Mouse (Mus musculus) limb, embryonic 14.5 days (tissue): ENCODE measurements around the gene Gmip. TPM values are rescaled to one million over a fixed set of nuclear protein-coding genes. Genes with fewer than 3 reads are reported as not detected.
A peak's percentile ranks its signal among the peaks of the same experiment; 100 is the strongest.

Experiments used
- ATAC-seq: fragments of 200-750 bp; cut with Nextera tagmentation; 2 replicates; pipeline ENCODE4 v1.8.0; 2017; ENCODE audit warnings: low read depth, moderate number of reproducible peaks, moderate TSS enrichment; ENCODE audit not compliant: low FRiP score
- DNase-seq: peaks from one replicate; pipeline ENCODE4 v3.0.0-alpha.2; 2015; ENCODE audit warnings: low spot score
- H3K27ac ChIP-seq: fragments of 300-500 bp; sonication (generic); replicated peaks from 2 replicates; pipeline ENCODE4 v1.5.1; 2014; ENCODE audit warnings: low read depth, mild to moderate bottlenecking, low read length, moderate library complexity, mixed read lengths
- H3K27me3 ChIP-seq: fragments of 300-500 bp; sonication (generic); 2 replicates; pipeline ENCODE4 v1.6.1; 2014; ENCODE audit warnings: low read length, mixed read lengths; ENCODE audit not compliant: control insufficient read depth, insufficient read depth
- H3K36me3 ChIP-seq: fragments of 300-500 bp; sonication (generic); 2 replicates; pipeline ENCODE4 v1.6.1; 2014; ENCODE audit warnings: mild to moderate bottlenecking, low read length, moderate library complexity, mixed read lengths; ENCODE audit not compliant: control insufficient read depth, insufficient read depth
- H3K4me1 ChIP-seq: fragments of 300-500 bp; sonication (generic); 2 replicates; pipeline ENCODE4 v1.6.1; 2014; ENCODE audit warnings: antibody characterized with exemption, low read length, mixed read lengths; ENCODE audit not compliant: control insufficient read depth, insufficient read depth
- H3K4me2 ChIP-seq: fragments of 300-500 bp; sonication (generic); replicated peaks from 2 replicates; pipeline ENCODE4 v1.6.1; 2014; ENCODE audit warnings: low read depth, mild to moderate bottlenecking, low read length, moderate library complexity; ENCODE audit not compliant: severe bottlenecking
- H3K4me3 ChIP-seq: fragments of 300-500 bp; sonication (generic); replicated peaks from 2 replicates; pipeline ENCODE4 v1.5.1; 2014; ENCODE audit warnings: low read length
- H3K9ac ChIP-seq: fragments of 300-500 bp; sonication (generic); 2 replicates; pipeline ENCODE4 v1.6.1; 2014; ENCODE audit warnings: mild to moderate bottlenecking, low read depth, low read length, moderate library complexity; ENCODE audit not compliant: severe bottlenecking
- H3K9me3 ChIP-seq: fragments of 300-500 bp; sonication (generic); 2 replicates; pipeline ENCODE4 v1.6.1; 2016; ENCODE audit warnings: low read length; ENCODE audit not compliant: control insufficient read depth
- POLR2A ChIP-seq: fragments of 200-500 bp; IDR thresholded peaks from 2 replicates; pipeline ENCODE4 v1.8.0; 2012; ENCODE audit warnings: inconsistent platforms, mild to moderate bottlenecking, moderate library complexity, borderline replicate concordance; ENCODE audit not compliant: insufficient read depth, insufficient read length; ENCODE audit errors: extremely low read depth
- WGBS: fragments of 180-500 bp; shearing (Covaris S2); extraction: QIAGEN DNeasy Blood & Tissue Kit; methylation state at CpG from one replicate; pipeline ENCODE4 v1.1.7; 2014; 5-methylcytosine and 5-hydroxymethylcytosine counted together
- polyA plus RNA-seq, 2 experiments: library from polyadenylated mRNA; depleted of rRNA in 1 of 2; stranded (reverse) in 1 of 2; unstranded in 1 of 2; fragments of >200 nt; fragmentation: Nextera tagmentation in 1 of 2; extraction: Ambion mirVana in 1 of 2; gene quantifications; 2 replicates each; pipeline versions ENCODE4 v1.2.1 to v1.2.3; 2012 to 2014

Gene Gmip
- polyA plus RNA-seq, 2 experiments, result 7.7 to 25.4 TPM

DNA sequence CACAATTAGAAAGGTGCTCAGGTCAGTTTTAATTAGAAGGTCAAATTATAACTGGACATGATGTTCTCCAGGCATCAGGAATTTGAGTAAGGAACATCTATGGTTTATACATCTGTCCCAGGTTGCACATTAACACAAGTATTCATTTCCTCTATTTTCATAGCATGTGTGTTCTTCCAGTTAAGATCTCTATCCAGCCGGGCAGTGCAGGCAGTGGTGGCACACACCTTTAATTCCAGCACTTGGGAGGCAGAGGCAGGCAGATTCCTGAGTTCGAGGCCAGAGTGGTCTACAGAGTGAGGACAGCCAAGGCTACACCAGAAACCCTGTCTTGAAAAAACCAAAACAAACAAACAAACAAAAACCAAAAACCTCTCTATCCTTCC, 33.3 kb upstream of the Gmip start:
- H3K9ac ChIP-seq, result no peak overlapping the region
- peak overlapping the region; percentile 99 for H3K27ac ChIP-seq
- ATAC-seq (0 out of 2 replicates have a peak, but pooled peaks have one; percentile 1), DNase-seq (no peak)
- H3K4me3 ChIP-seq, result peak overlapping the region; percentile 86
- peaks cover 3% of the 10 kb centered on the region; the same call in 1 of the 2 replicates for H3K36me3 ChIP-seq
- TF ChIP-seq POLR2A, result no peak
- peaks cover 15% of the 10 kb centered on the region for H3K4me1 ChIP-seq
- peak overlapping the region; percentile 74; the same call in 1 of the 2 replicates for H3K4me2 ChIP-seq
- no peaks in the 10 kb centered on the region for H3K9me3 ChIP-seq
- H3K27me3 ChIP-seq, result no peaks in the 10 kb centered on the region
- 54% methylated on average over 2 of the region's 2 CpGs for WGBS

DNA sequence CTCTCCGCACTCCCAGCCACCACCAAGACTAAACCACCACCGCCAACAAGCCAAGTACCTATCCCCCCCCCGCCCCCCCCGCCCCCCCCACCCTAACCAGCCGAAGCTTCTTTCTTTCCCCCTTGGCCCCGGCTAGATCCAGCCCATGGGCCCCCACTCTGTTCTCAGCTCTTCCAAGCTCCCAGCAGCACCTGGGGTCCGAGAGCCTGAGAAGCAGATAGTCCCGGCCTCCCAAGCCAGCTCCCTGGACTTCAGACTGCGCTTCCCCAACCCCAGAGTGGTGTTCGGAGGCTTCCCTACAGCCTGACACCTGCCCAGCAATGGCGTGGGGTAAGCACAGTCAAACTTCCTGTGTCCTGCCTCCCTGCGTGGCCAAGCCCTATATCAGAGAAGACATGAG, 31.4 kb upstream of the Gmip start:
- no peak for TF ChIP-seq POLR2A
- H3K27ac ChIP-seq, result no peak overlapping the region
- H3K36me3 ChIP-seq, result no peaks in the 10 kb centered on the region
- peaks cover 15% of the 10 kb centered on the region for H3K4me1 ChIP-seq
- H3K4me3 ChIP-seq, result no peak overlapping the region
- no peaks in the 10 kb centered on the region for H3K9me3 ChIP-seq
- DNase-seq, result no peak
- no peak overlapping the region for H3K4me2 ChIP-seq
- WGBS, result 63% methylated on average over 7 of the region's 12 CpGs
- no peaks in the 10 kb centered on the region for H3K27me3 ChIP-seq
- H3K9ac ChIP-seq, result no peak overlapping the region
- ATAC-seq, result no peak

DNA sequence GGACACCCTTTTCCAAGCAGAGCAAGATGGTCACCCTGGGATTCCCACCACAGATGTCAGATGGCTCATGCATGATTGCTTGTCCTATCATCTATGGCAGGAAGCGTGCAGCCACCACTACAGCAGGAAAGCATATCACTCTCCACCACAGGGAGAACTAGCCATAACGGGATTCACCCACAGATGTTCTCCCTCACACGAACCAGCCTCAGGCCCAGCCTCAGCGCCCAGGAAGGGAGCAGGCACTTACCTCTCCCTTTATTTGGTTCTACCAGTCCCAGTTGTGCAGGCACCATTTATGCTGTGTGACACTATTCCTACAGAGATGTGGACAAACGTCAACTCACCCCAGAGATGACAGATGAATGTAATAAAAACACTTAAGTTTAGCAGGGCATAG, 19.4 kb upstream of the Gmip start:
- Histone ChIP-seq H3K4me1 (peaks cover 16% of the 10 kb centered on the region), H3K36me3 (peaks cover 5% of the 10 kb centered on the region), H3K27ac (no peak overlapping the region), H3K9me3 (no peaks in the 10 kb centered on the region), H3K4me3 (no peak overlapping the region), H3K27me3 (no peaks in the 10 kb centered on the region), H3K4me2 (no peak overlapping the region), H3K9ac (no peak overlapping the region)
- TF ChIP-seq POLR2A, result no peak
- DNase-seq (no peak), ATAC-seq (no peak)
- WGBS, result 89% methylated on average over 5 of the region's 5 CpGs

DNA sequence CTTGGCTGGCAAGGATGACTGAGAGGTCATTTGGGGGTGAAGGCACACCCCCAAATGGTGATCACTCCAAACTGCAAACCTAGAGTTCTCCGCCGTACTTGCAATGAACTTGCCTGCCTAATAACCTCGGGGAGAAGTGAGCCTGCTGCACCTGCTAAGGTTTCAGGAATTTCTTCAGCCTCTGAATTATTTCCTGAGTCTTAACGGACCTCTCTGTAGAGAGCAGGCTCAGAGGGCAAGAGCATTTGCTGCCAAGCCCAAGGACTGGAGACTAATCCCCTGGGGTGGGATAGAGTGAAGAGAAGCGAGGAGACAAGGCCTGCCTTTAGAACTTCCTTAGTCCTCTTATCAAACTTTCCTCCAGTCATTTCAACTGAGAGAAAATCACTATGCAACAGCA, 18.7 kb upstream of the Gmip start:
- DNase-seq, result no peak
- ATAC-seq, result no peak
- Histone ChIP-seq H3K9me3 (no peaks in the 10 kb centered on the region), H3K27me3 (no peaks in the 10 kb centered on the region), H3K27ac (no peak overlapping the region), H3K4me2 (peak overlapping the region; percentile 66), H3K9ac (no peak overlapping the region), H3K36me3 (peaks cover 11% of the 10 kb centered on the region), H3K4me3 (peak overlapping the region; percentile 99; the same call in 1 of the 2 replicates), H3K4me1 (peaks cover 16% of the 10 kb centered on the region)
- no peak for TF ChIP-seq POLR2A
- WGBS, result 68% methylated on average over 5 of the region's 5 CpGs

DNA sequence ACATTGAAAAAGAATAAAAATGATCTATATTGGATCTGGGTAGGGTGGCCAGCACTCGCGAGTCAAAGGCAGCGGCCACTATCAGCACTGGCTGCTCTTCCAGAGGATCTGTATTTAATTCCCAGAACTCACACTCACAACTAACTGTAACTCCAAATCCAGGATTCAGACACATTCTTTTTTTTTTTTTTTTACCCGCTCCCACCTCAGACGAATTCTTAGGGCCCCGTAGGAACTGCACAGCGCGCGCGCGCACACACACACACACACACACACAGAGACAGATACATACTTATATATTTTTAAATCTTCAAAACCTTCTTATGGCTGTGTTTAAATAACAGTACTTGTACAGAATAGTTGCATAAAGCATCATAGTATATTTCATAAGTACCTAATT, 18.1 kb upstream of the Gmip start:
- Histone ChIP-seq H3K4me2 (peak overlapping the region; percentile 66), H3K9me3 (no peaks in the 10 kb centered on the region), H3K36me3 (peaks cover 17% of the 10 kb centered on the region), H3K4me1 (peaks cover 16% of the 10 kb centered on the region), H3K4me3 (peak overlapping the region; percentile 99), H3K27ac (no peak overlapping the region), H3K9ac (peak overlapping the region; percentile 92), H3K27me3 (no peaks in the 10 kb centered on the region)
- DNase-seq, result no peak
- no peak for TF ChIP-seq POLR2A
- no peak for ATAC-seq
- 24% methylated on average over 11 of the region's 11 CpGs for WGBS

DNA sequence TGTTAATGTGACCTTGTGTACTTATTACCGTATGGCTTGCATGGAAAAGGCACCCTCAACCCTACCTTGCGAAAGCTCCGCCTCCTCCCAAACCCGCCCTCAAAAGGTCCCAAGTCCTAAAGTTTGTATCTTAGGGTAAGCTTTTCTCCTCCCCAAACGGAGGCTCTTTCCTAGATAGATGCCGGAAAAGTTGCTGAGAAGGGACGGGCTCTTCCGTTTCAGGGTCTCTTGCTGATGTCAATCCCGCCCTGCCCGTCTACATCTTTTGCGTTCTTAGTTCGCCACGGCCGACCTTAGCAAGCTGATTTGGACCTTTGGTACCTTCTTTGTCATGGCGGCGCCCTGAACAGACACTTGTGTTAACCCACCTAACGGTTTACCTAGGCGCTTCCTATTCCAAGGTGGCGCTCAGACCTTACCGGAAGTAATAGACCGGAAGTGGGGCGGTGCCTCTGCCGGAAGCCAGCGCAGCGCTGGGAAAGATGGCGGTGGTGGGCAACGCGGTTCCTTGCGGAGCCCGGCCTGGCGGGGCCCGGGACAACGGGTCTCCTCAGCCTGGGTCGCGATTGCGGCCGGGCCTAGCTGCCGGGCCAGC, 17.6 kb upstream of the Gmip start, which contains the start of the genes Atp13a1 and Zfp866:
Gene Atp13a1 (plus strand): TSS at position 391 of the 595 bp plus-strand sequence.
Gene Zfp866 (minus strand): TSS at position 406 of the 595 bp plus-strand sequence.
- DNase-seq (peak; percentile 92), ATAC-seq (peak; percentile 94)
- Histone ChIP-seq H3K9ac (peak within 1 kb of the TSS; percentile 92), H3K27ac (peak within 1 kb of the TSS; percentile 86), H3K9me3 (no peaks in the 10 kb centered on the region), H3K4me2 (peak within 1 kb of the TSS; percentile 66), H3K36me3 (peaks cover 23% of the 10 kb centered on the region), H3K27me3 (no peaks in the 10 kb centered on the region), H3K4me1 (peaks cover 16% of the 10 kb centered on the region), H3K4me3 (peak within 1 kb of the TSS; percentile 99)
- 1% methylated on average over 38 of the region's 38 CpGs for WGBS
- peak; percentile 67; the same call in 1 of the 2 replicates for TF ChIP-seq POLR2A
